Mouse (Mus musculus): ENCODE measurements around the gene Ank2.
A peak's percentile ranks its signal among the peaks of the same experiment; 100 is the strongest.
"Not testable (repeated sequence)": the region's sequence is repeated elsewhere in the genome, so short reads cannot be mapped to it uniquely, and the experiment has no call there.

The Ank2 gene

DNA sequence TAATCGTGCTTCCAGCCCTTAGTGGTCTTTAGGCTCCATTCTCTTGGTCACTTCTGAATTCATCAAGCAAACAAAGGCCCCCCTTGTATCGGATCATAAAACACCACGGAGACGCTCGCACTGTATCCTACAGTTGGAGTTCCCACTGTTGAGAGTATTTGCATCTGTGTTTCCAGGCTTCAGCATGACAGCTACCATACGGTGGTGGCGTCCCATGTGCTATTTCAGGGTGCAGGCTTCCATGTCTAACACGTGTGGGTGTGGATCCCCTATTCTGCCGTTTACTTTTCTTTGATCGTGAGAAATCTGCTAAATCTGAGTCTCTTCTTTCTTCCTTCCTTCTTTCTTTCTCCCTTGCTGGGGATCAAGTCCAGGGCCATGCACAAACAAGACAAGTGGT lies 14.0 kb downstream of the Ank2 start:
- DNase-seq (ENCODE audit: low spot score): no peak

DNA sequence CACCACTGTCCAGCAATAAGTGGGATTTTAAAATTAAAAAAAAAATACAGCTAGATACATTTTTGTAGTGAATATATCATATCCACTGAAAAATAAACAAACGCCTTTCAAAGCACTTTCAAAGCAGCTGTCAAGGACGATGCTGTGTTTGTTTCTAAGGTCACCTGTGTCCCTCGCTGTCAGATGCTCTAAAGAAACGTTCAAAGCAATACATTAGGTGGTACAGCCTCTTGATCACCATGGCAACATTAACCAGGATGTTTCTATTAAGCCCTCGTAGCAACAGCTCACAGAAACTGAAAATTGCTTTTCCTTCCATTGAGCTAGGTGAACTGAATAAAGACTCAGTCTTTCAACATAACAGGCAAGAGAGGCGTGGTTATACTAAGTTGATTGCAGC lies 17.5 kb downstream of the Ank2 start:
- no peak for DNase-seq (ENCODE audit: low spot score)

DNA sequence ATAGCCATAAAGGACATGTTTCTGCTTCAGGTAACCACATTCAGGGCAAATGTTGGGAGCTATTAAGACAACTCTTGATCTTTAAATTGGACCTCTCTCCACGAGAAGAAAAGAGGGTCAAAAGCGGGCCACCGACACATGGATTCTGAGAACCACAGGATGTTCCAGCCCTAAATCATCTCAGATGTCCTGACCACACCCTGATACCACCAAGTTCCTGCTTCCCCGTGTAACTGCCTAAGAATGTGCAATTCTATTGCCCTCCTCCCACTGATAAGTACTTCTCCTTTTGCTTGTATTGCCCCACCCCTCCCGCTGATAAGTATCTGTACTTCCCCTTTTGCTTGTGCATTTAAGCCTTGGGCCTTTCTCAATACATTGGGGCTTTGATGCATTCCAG lies 18.8 kb downstream of the Ank2 start:
- not testable (repeated sequence) for DNase-seq (ENCODE audit: low spot score)

DNA sequence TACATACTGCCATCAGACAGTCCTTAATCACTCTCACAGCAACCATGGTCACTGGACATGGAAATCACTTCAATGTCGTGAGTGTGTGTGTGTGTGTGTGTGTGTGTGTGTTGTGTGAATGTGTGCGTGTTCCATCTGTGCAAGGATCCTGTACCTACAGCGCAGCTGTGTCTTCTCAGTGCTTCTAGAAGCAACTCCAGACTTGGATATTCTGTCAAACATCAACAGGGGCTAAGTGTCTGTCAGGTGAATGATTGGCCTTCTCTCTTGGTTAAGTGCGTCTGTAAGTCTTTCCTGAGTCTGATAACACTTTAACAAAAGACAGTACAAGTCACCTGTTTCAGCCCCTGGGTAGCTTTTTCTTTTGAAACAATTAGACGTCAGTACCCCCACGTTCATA lies 25.0 kb downstream of the Ank2 start:
- DNase-seq (ENCODE audit: low spot score): no peak

DNA sequence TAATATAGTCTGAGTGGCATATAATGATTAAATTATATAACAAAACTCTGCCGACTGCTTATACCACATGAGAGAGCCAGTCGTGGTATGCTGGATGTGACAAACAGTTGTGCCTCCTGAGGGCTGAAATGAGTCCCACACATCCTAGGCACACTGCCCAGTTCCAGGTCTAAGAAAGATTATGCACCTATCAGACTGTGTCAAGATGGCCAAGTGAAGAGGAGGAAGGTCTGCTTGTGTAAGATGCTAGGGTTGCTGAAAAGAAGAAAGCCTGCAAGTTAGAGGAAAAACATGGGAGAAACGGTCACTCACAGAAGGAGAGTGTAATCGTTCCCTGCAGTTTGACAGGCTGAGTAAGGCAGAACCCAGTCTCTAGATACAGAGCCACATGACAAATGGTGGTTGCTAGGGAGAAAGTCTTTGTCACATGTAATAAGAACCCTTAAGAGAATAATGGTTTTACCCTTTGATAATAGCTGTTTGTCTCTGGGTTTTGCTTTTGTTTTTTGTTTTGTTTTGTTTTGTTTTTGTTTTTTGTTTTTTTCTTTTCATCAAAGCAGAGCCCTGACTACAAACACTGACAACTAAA lies 29.9 kb downstream of the Ank2 start:
- DNase-seq (ENCODE audit: low spot score): no peak

DNA sequence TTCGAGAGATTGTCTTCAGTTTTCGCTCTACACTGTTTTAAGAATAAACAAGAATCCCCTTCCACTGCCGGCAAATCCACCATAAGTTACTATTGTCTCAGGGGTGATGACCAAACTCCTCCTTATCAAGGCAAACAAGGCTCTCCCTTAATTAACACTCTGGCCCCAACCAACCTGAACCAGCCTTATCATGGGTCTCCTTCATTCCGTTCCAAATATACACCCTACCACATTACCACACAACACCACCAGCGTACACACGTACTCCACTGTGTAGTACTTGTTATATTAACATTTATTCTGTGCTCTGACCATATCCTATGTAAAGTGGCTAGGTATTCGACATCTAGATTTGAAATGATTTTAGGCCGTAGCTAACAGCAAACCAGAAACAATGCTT lies 30.6 kb downstream of the Ank2 start:
- DNase-seq (ENCODE audit: low spot score): no peak

DNA sequence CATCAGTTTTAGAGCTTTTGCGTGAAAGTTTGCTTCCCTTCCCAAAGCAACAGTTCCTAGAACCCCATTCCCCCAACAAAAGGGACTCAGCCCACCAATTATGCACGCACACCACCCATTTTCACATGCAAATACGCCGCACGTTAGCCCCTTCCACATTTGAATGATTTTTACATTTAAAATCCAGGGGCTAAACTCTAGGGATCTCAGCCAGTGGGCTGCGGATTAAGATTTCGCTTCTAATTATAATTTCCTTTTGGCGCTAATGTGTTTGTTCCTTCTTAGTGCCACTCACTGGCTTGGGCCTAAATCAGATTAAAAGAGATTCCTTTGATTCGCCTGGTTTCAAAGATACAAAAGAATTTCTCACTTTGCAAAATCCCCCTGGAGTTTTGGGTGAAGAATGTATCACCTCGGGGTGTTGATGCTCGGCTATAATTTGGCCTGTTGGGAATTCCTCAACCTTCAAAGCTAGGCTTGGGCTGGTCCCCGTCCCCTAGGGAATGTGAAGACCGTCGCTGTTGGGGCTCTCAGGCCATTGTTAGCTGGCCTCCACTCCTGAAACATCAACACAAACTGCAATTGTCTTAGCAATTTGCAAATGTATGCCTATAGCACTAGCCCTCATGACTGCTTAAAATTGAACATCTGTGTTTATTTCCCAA lies 35.2 kb downstream of the Ank2 start:
- DNase-seq (ENCODE audit: low spot score): no peak

DNA sequence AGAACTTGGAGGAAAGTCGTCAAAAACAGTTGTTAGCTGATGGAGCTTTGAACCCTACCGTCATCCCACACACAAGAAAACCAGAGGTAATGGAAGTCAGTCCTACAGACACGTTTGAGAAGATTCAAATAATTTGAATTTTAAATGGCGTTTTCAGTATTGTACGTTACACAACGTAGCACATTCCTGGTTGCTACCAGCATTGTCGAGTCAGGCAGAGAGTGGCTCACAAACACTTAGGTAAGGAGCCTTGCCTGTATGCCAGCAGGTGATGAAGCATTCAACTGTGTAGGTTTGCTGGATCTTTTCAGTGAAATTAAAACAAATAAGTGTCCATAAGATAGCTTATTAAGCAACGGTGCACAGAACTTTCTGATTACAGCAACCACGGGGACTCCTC lies 36.0 kb downstream of the Ank2 start:
- no peak for DNase-seq (ENCODE audit: low spot score)

DNA sequence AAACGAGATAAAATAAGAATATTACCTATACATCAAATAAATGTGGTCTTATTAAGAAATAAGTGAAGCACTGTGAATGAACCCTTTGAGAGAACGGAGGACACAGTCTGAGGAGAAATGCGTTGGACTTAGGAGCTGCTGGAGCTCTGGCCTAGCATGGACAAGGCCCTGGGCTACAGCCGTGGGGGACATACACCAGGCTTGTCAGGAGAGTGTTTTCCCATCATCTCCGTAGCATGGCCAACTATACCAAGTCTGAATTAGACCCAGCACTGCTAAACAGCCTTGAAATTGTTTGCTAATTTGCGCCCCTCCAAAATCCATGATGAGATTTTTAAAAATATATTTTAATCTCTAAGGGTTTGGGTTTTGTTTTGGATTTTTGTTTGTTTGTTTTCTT lies 36.7 kb downstream of the Ank2 start:
- DNase-seq (ENCODE audit: low spot score): no peak

DNA sequence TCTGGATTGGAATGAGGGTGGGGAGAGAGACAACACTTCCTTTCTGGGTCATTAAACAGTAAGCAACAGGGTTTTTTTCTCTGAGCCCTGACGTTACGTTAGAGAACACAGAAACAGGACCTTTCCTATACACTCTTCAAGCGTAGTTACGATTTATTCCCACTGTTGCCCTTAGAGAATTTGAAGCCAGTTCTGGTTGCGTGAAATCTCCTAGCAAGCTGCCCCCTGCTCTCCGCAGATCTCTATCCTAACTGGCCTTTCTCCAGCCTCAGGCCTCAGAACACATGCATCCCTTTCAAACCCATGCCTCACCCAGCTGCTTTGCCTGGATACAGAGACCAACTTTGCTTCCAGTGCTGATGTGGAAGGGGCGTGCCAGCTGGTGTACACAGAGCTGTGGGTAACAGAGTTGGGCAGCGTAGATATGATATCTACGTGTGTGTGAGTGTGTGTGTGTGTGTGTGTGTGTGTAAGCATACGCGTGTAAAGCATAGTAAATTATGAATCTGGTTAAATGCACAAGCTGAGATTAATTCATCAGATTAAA lies 38.2 kb downstream of the Ank2 start:
- DNase-seq (ENCODE audit: low spot score): no peak

DNA sequence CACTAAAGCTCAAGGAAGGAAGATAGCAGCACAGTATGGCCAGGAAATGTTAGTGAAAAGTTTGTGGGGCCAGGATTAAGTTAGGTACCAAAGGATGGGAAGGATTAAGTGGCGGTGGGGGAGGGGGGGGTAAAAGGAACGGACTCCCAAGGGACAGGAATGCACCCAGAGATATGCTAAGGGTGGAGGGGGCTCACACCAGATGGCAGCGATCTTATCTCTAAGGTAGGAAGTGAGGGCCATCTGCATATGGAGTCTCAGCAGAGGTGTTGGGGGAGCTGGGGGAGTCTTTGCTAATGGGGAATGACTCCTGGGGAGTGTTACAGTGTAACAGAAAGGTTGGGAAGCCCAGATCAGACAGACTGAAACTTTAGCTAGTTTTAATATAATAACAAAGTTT lies 39.3 kb downstream of the Ank2 start:
- no peak for DNase-seq (ENCODE audit: low spot score)

DNA sequence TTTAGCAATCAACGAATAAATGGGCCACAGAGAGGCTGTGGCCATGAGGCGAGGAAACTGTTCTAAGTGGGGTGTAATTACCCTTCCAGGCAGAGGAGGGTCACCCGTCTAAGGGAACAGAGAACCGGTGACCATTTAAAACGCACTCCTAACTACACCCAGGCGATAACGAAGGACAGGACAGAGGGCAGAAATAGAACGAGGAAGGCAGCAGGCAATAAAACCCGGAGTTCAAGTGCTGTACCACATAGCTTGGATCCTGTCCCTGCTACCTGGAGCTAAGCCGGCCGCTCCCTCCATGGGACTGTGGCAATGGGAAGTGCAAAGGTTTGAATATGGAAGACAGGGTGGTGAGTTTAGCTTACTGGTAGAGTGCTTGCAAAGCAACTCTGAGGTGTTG lies 40.2 kb downstream of the Ank2 start:
- no peak for DNase-seq (ENCODE audit: low spot score)

DNA sequence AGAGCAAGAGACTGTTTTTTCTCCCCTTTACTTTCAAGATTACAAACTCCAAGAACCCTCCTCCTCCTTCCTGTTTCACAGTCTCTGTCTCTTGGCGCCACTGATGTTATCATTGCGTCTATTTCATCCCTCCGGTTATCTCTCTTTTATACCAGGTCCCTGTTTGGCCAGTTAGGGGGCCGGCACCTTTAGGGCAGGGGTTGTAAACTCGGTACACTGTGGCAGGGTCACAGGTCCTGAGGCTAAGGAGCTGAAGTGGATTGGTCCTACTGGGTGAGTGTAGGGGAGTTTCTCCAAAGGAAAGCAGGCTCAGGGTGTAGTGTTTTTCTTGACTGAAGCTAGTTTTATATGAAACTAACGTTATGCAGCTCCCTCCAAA lies 40.7 kb downstream of the Ank2 start:
- no peak for DNase-seq (ENCODE audit: low spot score)

DNA sequence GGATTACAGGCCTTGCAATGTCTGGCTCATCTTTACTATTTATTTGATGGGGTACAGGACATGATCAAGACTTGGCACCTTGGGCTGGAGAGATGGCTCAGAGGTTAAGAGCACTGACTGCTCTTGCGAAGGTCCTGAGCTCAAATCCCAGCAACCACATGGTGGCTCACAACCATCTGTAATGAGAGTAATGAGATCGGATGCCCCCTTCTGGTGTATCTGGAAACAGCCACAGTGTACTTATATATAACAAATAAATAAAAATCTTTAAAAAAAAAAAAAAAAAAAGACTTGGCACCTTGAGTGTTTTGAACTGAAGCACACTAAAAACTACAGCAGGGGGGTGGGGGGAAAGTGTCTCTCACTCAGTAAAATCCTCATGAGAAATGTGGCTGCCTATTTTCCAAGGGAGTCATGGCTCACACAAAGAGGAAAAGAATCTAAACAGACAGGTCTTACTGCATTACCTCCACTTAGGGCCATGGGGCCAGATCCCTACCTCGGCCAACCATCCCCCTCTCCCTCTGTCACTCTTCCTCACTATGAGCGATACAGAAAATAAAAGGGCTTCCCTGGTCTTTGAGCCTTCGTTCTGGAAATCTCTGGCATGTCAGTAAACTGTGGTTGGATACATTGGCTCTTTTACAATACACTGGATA lies 41.3 kb downstream of the Ank2 start:
- DNase-seq (ENCODE audit: low spot score): peak; percentile 59

DNA sequence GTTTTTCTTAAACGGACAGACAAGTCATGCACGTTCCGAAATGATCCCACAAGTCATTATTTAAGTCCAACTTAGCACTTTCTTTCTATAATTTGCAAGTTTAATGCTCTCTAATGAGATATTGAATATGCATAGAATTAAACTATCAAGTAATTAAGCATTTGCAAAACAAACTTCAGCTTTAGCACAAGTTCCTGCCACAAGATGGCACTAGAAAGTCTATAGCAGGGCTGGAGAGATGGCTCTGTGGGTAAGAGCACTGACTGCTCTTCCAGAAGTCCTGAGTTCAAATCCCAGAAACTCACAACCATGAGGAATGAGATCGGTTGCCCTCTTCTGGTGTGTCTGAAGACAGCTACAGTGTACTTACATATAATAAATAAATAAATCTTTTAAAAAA lies 45.4 kb downstream of the Ank2 start:
- peak; percentile 56 for DNase-seq (ENCODE audit: low spot score)

DNA sequence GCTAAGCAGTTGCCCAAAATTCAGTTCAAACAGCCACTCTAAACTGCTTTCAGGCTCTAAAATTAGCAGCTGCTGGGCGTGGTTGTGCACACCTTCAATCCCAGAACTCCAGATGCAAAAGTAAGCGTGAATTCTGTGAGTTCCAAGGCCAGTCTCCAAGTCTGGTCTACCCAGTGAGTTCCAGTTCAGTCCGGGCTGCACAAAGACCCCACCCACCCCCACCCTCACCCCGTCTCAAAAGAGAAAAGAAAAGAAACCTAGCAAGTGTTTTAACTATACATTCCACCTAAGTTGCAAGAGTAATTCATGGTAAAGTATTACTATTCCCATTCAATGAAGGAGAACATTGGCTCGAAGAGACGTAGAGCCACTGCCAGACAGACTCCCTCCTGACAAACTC lies 45.9 kb downstream of the Ank2 start:
- DNase-seq (ENCODE audit: low spot score): no peak

DNA sequence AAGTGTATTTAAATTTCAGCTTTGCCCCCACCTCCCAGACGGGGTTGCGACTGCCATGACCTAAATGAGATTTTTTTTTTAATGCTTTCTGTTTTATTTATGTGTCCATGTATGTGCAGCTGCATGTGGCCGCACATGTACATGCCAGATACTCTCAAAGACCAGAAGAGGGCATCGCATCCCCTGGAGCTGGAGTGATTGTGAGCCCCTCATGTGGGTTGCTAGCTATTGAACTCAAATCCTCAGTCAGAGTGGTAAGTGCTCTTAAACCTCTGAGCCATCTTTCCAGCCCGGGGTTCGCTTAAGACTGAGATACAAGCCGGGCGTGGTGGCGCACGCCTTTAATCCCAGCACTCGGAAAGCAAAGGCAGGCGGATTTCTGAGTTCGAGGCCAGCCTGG lies 46.9 kb downstream of the Ank2 start:
- no peak for DNase-seq (ENCODE audit: low spot score)

DNA sequence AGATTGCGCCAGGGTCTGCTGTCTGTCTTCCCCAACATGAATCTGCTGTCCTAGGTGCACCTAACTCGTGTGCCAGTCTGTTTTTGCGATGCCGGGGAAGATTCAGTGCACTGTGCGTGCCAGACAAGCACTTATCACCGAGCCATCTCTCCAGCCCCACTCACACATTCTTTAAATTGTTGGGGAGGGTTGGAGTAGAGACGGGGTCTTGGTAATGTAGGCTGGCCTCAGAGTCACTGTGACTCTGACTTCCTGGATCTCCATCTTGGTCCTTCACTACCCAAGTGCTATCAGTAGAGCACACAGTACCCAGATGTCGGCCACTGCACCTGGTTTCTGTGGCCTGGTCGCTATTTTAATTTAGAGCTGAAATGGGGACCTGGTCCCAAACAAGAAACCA lies 47.4 kb downstream of the Ank2 start:
- DNase-seq (ENCODE audit: low spot score): no peak

DNA sequence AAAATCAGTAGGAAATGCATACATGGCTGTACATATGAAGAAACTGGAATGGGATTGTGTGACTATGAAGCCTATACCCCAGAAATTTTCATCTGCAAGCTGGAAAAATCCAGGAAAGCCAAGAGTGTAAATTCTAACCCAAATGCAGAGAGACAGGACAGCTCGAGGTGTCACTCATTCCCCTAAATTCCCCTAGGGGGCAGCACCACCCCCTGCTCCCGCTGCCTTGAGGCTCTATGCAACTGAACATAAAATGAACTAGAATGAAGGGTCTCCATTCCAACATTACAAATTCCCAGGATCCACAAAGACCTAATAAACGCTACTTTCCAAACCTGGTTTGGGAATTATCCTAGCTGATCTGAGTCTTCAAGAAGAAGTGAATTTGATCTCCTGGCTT lies 48.1 kb downstream of the Ank2 start:
- DNase-seq (ENCODE audit: low spot score): peak; percentile 55

DNA sequence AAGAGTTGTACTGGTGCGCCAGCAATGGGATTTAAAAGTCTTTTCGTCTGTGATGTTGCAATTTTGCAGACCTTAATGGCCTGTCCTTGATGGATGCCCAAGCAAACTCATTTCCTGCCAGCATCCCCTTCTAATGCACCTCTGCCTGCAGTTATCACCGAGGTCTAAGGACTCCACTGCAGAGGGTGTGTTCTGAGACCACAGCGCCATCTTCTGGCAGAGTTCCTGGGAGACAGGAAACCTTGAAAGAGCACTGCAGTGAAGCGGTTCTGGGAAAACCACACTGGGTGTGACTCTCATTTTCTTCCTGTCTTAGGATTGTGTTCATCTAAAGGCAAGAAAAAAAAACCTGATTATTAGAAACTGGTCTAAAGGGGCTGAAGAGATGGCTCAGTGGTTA lies 53.0 kb downstream of the Ank2 start:
- DNase-seq (ENCODE audit: low spot score): peak; percentile 52

DNA sequence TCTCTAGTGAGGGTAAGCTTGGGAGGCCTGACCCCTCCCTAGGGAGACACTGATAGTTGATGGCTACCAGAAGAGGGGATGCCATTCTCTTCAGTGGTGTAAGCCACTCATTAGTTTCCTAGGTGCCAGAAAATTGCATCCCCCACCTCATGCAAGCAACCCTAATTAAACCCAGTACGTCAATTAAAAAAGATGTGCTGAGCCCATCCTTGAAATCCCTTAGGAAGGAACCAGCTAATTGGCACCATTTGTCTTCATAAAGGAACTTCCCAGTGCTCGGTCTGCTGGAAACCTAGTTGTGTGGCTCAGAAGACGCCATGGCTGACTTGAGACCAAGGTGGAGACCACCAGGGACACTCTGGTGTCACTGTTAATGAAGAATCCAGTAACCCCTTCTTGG lies 65.9 kb downstream of the Ank2 start:
- no peak for DNase-seq (ENCODE audit: low spot score)

DNA sequence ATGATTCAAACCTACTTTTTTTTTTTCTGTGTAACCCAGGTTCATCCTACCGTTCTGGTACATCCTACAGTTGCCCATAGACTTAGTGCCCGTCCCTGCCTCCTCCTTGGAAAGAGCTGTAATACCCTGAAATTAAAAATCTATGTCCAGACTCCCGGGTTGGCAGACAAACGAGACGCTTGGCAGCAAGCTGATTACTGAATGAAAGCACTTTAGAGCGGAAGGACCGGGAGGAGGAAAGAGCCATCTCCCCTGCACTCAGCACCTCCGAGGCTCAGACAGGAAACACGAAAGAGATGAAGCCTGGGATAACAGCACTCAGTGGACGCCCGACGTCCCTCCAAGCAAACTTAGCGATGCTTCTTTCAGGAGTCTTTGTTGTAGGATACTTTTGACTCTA lies 69.3 kb downstream of the Ank2 start:
- DNase-seq (ENCODE audit: low spot score): no peak

DNA sequence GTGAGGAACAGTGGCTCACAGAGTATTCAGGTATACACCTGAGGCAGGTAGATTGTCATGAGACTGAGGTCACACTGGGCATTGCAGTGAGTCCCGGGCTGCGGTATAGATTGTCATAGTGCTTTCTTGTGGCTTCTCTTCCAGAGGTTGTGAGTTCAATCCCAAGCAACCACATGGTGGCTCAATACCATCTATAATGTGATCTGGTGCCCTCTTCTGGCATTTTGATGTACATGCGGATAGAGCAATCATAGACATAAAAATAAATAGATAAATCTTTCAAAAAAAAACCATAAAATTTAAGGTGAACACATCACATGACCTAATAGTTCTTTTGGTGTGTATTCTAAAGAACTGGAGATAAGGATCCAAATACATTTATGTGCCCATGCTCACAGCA lies 70.6 kb downstream of the Ank2 start:
- no peak for DNase-seq (ENCODE audit: low spot score)

DNA sequence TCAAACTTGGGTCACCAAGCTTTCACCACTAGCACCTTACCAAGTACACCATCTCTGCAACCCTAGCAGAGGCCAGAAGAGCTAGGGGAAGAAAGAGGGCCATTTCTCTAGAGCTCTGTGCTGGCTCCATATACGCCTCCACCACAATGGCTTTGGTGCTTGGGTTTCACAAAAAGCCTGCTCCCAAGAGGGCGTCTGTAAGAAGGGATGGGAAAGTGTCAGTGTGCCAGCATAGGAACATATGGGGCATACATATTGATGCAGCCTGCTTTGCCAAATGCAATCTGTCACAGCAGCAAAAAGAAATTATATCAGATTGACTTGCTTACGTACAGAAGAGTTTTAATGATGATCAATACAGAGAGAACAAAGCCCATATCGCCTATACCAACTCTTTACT lies 82.2 kb downstream of the Ank2 start:
- no peak for DNase-seq (ENCODE audit: low spot score)

All from adipocyte (in vitro differentiated cells).